Mouse (Mus musculus): ENCODE data around the gene Ano3.

Gene Ano3

DNA sequence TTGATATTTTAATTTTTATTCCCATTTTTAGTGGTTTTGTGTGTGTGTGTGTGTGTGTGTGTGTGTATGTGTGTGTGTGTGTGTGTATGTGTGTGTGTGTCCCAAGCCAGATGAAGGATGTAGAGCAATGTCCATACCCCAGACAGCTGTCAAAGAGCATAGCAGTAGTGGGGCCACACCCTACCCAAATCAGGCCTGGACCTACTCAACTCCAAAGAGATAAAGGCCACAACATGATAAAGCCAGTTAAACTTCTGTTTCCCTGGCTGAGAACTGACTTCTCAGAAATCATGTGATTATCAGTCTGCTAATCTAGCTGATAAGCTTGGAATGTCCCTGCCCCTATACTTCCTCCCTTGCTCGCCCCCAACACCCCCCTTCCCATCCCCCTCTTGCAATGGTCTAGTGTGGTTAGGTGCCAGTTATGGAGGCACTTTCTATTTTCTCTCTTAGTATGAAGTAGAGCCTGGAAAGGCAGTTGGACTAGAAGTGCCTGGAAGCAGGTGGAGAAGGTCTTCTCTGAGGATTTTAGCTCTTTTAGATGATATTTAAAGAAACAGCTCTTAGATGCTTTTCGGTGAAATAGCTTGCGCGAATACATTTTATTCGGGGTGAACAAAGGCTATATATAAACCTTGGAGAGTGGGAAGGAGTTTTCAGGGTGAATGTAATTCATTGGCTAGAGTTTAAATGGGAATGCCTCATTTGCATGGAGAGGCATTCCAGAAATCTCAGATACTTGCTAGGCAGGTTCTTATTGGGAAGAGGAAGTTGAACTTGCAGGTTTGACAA lies 144.2 kb downstream of the Ano3 start:
- DNase-seq = no peak

DNA sequence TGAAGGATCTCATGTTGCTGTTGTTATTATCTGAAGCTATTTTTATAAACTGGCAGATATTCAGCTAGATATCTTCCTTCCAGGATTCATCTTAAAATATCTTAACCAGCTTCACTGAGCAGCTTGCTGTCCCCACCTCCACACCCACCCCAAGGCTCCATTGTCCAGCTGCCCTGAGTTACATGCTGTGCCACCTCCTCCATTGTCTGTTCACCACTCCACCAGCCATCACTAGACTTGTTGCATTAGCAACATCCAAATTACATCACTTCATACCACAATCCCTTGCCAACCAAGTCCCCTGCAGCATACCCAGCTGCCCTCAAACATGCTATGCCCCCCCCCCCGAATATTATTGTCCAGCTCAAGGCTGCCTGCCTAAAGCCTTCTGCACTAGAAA lies 154.8 kb downstream of the Ano3 start:
- DNase-seq = no peak

DNA sequence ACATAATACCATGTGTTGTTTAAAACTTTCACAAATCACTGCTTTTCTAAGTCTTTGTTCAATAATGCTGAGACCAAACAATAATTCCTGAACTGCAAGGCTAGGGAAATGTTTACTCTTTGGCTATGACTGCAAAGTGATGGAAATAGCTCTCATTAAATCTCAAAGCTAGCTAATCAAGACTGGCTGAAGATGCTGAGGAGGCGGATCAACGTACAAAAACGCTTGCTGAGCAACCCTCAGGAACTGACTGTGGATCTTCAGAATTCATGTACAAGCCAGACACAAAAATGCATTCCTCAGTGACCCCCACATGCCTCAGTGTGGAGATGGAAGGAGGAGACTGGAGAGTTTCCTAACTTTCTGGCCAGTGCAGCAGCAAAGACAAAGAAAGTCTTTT lies 155.3 kb downstream of the Ano3 start:
- no peak for DNase-seq

DNA sequence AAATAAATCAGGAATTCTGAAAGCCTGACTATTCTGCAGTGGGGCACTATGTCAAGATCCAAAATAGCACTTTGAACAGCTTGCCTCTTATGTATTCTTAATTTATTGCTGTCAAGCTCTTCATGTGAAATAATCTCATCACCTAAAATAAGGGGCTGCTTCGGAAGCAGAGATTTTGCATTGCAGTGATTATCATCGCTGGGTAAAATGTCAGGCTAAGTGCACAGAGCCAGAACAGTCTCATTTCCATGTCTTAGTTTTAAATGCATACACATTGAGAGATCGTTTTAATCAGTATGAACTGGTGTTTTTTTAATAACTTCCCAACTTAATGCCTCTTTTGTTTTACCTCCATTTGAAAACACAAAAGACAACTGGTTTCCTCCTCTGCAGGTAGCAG lies 163.3 kb downstream of the Ano3 start:
- no peak for DNase-seq

DNA sequence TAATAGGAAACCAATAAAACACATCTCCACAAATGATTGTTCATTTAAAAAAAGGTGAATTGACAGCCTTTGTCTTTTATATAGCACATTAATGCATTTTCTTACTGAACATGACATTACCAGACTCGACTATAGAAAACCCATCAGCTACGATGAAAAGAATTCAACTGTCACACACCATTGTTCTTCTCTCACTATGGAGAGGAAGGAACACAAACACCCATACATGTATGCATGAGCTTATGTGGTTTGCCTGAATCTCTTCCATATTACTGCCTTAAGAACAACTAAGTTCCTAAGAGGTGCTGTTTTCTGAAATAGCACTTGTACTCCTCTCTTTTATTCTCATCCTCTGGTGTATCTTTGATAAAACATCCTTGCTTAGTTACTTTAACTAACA lies 191.3 kb downstream of the Ano3 start:
- DNase-seq = no peak

DNA sequence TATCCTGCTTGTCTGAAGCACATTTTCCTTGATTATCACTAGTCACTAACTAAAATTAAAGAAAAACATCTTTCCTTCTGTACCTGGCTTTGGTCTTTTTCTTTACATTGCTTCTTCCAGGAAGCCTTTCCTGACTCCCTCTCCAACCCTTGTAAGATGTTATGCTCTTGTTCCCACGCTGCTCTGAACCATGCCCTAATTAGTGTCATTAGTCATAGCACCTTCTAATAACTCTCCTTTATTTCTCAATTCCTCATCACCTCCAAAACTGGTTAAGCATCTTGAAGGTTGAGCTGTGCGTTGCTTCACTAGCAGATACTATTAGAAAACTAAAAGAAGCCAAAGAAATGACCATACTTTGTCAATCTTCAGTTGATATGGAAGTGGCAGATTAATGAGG lies 193.2 kb downstream of the Ano3 start:
- no peak for DNase-seq

DNA sequence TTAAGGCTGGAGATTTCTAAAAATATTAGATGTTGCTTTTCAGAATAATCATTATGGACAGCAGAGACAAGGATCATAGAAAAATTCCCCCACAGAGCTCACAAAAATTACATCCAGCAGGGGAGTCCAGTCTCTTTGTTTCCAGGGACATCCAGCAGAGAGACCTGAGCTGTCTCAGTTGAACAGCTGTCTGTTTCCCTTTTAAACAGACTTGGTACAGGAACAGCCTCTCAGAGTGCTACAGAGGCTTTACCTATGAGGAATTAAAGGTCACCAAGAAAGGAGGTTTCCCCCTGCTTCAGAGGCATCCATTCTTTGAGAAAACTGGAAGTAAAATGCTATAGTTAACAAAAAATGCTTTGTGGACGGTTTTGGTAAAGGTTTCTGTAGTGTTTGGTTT lies 210.2 kb downstream of the Ano3 start:
- DNase-seq = no peak

DNA sequence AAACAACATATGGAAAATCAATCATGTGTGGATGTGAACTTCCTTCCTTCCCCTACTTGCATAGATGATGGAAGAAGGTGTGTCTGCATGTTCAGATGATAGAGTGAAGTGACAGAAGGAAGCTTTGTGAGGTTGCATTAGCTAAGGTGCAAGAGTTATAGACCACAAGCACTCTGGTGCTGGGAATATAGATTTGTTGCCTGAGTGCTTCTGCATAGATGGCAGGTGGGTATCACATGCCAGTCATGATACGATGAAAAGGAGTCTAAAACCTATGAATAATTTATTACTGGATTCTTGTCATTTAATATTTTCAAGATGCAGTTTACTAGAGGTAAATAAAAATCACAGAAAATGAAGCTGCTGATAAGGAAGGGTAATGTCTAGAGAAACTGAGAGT lies 210.9 kb downstream of the Ano3 start:
- DNase-seq = no peak

DNA sequence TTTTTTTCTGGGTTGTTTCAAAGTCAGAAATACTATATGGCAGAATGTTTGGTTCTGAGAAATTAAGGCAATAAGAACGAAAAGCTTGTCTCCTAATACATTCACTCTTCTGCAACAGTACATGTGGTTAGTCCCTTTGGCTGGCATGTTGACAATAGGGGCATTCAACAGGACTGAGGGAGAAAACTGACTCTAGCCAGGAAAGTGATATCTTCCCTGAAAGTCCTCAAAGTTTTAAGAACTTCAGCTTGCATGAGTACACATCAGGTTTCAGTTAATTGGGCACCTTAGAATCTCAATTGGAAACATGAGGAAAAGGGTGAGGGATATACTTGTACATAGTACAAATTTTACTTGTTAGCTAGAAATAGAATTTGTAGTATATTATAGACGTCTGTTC lies 212.7 kb downstream of the Ano3 start:
- peak in 1 of 2 experiments; percentile 3 for DNase-seq

DNA sequence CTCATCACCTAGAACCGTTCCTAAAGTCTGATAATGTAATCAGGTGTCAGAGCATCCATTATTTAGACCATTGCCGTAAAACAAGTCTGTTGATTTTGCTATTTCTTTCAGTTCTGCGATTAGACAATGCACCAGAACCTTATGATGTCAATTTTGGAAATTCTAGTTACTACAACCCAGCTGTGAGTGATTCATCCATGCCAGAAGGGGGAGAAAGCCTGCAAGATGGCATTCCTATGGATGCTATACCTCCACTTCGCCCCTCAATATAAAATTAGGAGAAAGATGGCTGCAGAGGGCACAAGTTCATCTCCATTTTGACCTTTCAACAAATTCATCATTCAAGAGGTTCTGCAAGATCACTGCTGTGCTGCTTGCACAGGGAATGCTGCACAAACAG lies 213.5 kb downstream of the Ano3 start:
- DNase-seq = no peak

DNA sequence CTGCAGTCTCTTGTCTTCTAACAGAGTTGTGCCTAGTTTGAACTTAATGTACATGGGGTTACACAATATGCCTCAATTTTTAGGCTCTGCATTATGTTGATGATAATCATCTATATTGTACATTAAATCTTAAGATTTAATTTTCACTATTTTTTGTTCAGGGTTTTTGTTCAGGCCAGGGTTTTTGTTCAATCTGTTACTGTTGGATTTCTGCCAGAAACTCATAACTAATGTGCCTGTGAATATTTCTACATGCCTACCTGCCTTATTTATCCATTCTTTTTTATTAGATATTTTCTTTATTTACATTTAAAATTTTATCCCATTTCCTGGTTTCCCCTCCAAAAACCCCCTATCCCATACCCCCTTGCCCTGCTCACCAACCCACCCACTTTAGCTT lies 224.6 kb downstream of the Ano3 start:
- DNase-seq = peak in 1 of 2 experiments; percentile 21

DNA sequence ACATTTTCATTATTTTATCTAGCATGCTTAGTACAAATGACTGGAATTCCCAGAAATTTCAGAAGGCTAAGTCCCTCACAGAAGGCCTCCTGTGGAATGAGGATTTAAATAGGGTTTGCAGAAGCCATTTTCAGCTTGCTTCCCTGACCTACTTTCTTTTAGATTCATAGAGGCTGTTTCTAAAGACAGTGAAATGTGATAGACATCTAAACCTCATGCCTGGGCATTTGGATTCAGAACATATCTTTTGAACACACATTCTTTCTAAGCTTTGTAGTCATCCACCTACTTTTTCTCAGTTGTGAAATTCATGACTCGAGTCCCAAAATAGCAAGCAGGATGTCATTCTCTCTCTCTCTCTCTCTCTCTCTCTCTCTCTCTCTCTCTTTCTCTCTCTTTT lies 228.5 kb downstream of the Ano3 start:
- no peak for DNase-seq

DNA sequence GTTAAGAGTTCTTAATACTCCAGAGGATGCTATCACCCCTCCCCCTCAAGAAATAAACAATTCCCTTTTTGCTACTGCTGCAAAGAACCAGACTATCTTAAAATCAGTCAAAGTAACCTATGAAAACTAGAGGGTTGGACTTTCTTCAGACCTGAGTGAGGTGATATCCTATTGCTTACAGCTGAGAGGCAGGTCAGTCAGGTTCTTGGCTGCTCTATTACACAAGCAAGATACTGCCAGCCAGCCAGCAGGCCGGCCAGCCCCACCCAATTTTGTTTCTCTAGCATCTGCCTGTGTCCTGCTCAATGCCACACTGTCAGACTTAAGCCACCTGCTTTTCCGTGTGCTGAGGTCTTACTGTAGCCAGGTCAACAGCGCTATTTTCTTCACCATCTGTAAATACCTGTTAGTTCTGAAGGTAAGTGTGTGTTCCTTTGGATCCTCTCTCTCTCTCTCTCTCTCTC lies 229.4 kb downstream of the Ano3 start, which contains the start of gene Muc15:
Muc15 (plus strand) TSS at position 51 of the 464 bp plus-strand sequence.
- peak; percentile 3 to 8 for DNase-seq

DNA sequence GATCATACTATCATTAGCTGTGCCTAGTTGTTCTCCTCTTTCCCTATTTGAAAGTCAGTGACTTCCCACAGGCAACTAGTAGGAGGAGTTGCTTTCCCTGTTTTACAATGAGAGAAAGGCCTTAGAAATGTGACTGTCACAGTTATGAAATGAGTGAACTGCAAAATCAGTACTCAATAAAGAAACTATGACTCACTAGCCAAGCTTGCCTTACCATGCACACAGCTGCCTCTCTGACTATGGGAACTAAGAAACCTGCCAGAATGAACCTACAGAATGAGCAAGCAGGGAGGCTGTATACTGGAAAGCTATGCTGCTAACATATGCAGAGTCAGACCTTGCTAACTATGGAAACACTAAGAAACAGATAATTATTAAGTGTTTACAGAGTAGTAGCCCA lies 231.7 kb downstream of the Ano3 start:
- no peak for DNase-seq

DNA sequence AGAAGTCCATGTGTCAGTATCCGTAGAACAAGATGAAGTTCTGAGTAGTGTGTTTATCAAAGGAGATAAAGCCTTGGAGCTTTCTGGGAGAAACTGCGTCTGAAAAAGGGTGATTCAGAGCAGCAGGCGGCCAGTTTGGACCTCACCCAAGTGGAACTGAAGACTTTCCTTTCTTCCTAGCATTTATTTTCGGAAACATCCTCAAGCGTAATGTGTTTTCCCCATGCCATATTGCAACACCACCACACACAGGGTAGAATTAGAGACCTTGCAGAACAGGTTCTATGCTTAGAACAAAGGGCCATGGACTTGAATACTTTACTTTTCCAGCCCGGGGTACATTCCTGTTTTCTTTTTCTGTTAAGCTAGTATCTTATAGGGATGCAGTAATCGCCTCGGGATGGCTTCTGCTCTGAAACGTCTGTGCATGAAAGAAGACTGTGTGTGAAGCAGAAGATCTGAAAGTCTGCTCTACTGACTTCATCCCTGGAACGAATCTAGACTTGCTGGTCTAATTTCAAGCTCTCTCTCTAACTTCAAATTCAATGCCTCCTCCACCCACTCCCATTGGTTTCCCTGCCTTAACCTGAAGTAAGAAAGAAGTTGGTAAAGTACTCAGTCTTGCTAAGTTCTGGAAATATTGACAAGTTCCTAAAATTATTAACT lies 240.5 kb downstream of the Ano3 start:
- peak; percentile 10 to 11 for DNase-seq

DNA sequence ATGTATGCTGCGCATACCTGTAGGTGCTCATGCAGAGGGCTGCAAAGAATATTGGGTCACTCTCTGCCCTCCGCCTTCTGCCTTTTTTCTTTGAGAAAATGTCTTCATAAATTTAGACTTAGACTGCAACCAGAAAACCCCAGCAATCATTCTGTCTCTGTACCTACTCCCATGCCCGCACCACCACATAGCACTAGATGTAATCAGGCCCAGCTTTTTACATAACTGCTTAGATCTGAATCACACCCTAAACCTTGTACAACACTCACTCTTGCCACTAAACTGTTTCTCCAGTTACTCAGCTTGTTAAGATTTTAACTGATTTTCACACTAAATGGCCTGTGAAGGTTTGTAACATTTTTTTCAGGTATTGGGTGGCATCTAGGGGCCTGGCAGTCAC lies 241.3 kb downstream of the Ano3 start:
- no peak for DNase-seq

DNA sequence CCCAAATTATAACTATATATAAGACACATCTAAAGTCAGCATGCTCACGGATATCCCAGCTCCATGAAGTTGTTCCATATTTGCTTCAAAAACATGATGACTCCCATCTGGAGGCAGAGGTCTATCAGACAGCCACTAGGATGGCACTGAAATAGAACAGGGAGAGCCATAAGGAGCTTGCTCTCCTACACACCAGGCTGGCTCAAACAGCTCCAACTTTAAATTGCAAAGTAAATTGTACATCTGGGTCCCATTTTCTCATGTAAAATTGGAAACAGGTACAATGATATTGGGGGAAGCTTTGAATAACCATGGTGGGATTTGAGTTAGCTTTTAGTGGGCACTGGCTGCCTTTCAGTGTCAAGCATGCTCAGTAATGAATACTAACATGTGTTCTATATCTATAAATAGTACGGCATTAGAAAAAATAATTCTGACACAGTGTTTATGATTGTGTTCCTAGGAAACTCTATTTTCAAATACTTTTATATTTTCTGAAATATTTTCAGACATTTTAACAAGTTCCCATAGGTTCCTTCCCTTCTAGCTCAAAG lies 279.6 kb downstream of the Ano3 start:
- DNase-seq = no peak

DNA sequence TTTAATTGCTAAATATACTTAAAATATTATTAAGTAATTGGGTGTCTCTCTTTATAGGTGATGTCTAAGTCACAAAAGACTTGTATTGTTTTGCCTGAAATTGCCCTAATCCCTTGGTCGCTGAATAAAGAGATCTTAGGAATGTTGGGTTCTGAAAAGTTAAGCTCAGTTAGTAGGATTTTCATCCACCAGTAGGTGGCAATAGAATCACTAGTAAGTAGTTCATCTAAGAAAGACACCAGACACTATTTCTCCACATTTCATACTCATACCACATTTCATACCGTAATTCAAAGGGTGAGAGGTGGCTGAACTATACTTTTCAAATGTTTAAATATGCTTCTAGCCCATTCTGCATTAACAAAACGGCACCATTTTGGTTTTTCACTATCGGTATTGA lies 287.4 kb downstream of the Ano3 start:
- peak; percentile 29 to 72 for DNase-seq

DNA sequence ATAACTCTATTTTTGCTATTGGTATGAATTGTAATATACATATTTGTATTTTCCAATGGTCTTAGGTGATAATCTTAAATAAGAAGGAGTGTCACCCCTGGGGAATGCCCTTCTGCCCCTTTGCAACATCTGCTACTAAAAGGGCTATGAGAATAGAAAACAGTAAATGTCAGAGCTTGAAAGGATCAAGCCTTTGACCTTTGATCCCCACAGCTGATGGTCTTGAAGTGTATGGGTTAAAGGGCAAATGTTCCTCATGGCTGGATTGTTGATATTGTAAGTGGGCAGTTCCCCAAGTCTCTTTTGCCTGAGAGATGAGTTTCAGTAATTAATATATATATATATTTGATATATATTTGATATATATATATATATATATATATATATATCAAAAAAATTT lies 305.9 kb downstream of the Ano3 start:
- no peak for DNase-seq

DNA sequence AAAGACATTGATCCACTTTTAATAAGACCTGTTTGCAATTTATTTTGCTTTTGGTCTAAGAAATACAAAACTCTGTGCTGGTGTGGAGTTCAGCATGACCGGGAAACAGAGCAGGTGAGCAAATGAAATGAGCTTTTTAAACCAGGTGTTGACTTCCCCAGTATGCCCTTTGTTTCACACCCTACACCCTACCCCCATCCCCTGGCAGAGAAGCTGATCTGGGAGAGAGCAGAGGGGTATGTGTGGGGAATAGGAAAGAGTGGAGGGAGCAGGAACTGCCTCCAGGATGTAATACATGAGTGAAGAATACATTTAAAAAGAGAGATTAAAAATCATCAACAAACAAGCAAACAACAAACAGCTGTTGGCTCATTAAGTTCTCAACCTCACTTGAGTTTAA lies 306.4 kb downstream of the Ano3 start:
- no peak for DNase-seq

Data from cerebellum, postnatal 10 days (tissue).